Mouse (Mus musculus) lung, postnatal 0 days (tissue): Measurements from ENCODE around the gene Gngt2.

Experiments used
- CTCF ChIP-seq: IDR thresholded peaks from 2 replicates; pipeline ENCODE4 v1.5.1; 2016; ENCODE audit warnings: antibody characterized with exemption, mild to moderate bottlenecking
- EP300 ChIP-seq: IDR thresholded peaks from 2 replicates; pipeline ENCODE4 v1.6.1; 2016; ENCODE audit warnings: antibody characterized with exemption, mild to moderate bottlenecking, control low read depth

GRCm38 (mm10) chr11:95858528-95859467, 21.8 kb downstream of the Gngt2 start:
- TF ChIP-seq CTCF (no peak), EP300 (no peak; the same call in 1 of the 2 replicates)
